Mouse (Mus musculus) cerebellum, postnatal 14 days (tissue): ENCODE measurements around the gene BC003965.
"Not testable (repeated sequence)": the region's sequence is repeated elsewhere in the genome, so short reads cannot be mapped to it uniquely, and the experiment has no call there.

Source experiments
- DNase-seq, 2 experiments: peaks; one replicate each; pipeline ENCODE4 v3.0.0; 2021; ENCODE audit warnings: mixed read lengths in 2 of 2

Gene BC003965

GRCm38 (mm10) chr17:25219492-25220295, 35.3 kb downstream of the BC003965 start:
- DNase-seq: no peak

- DNase-seq: no peak
Measured at GRCm38 (mm10) chr17:25220746-25221145, 36.4 kb downstream of the BC003965 start.

- DNase-seq: peak; percentile 81 to 92
Measured at GRCm38 (mm10) chr17:25221821-25222503, 37.6 kb downstream of the BC003965 start.

GRCm38 (mm10) chr17:25222504-25222940, 38.2 kb downstream of the BC003965 start:
- peak; percentile 57 to 58 for DNase-seq

- DNase-seq: no peak
Measured at GRCm38 (mm10) chr17:25222951-25223601, 38.7 kb downstream of the BC003965 start.

GRCm38 (mm10) chr17:25224586-25225222, 40.4 kb downstream of the BC003965 start:
- no peak for DNase-seq

GRCm38 (mm10) chr17:25225659-25226058, 41.3 kb downstream of the BC003965 start:
- DNase-seq: no peak

- no peak for DNase-seq
Measured at GRCm38 (mm10) chr17:25227991-25228390, 43.6 kb downstream of the BC003965 start.

GRCm38 (mm10) chr17:25230014-25230655, 45.8 kb downstream of the BC003965 start:
- DNase-seq: not testable (repeated sequence)

GRCm38 (mm10) chr17:25230700-25231099, 46.3 kb downstream of the BC003965 start:
- DNase-seq: peak in 1 of 2 experiments; percentile 63

- DNase-seq: not testable (repeated sequence)
Measured at GRCm38 (mm10) chr17:25231621-25232020, 47.3 kb downstream of the BC003965 start.

GRCm38 (mm10) chr17:25235635-25236034, 51.3 kb downstream of the BC003965 start:
- no peak for DNase-seq
